In genomic region chr10:42307980-42308686, GRCm38 (mm10) we compare ENCODE assay signal across 8 mouse cellular contexts. TPM values are rescaled to one million over a fixed set of nuclear protein-coding genes. Genes with fewer than 3 reads are reported as not detected.
A peak's percentile ranks its signal among the peaks of the same experiment; 100 is the strongest.
DNase-seq lines count a peak whose midpoint lies in the region; ATAC-seq and TF ChIP-seq lines count a peak whose summit lies in the region.

No protein-coding gene starts in this region.

- TF ChIP-seq POLR2A in bone marrow macrophage, adult 2 months (IDR thresholded peaks at IDR 0.05; ENCODE audit: borderline replicate concordance, low read depth, low read length): no peak

- peaks cover 11% of the 10 kb centered on the region; the same call in 1 of the 2 replicates for H3K36me3 ChIP-seq in heart, embryonic 13.5 days
- no peaks in the 10 kb centered on the region for H3K36me3 ChIP-seq in kidney, postnatal 0 days (ENCODE audit: insufficient read depth, low read length)
- H3K36me3 ChIP-seq in liver, embryonic 11.5 days (ENCODE audit: control insufficient read depth, insufficient read depth, low read length): no peaks in the 10 kb centered on the region
- no peaks in the 10 kb centered on the region for H3K36me3 ChIP-seq in stomach, embryonic 16.5 days (ENCODE audit: control insufficient read depth, insufficient read depth, low read length)

- H3K4me1 ChIP-seq in bone marrow macrophage, adult 2 months (ENCODE audit: control insufficient read depth, insufficient read depth, low read length): no peaks in the 10 kb centered on the region
- H3K4me1 ChIP-seq in heart, embryonic 13.5 days: peaks cover 3% of the 10 kb centered on the region
- H3K4me1 ChIP-seq in kidney, postnatal 0 days (replicated peaks; ENCODE audit: insufficient read depth, low read length): no peaks in the 10 kb centered on the region
- no peaks in the 10 kb centered on the region for H3K4me1 ChIP-seq in liver, embryonic 11.5 days (replicated peaks; ENCODE audit: control insufficient read depth, insufficient read depth, low read length)
- H3K4me1 ChIP-seq in stomach, embryonic 16.5 days (ENCODE audit: control insufficient read depth, insufficient read depth, low read length): no peaks in the 10 kb centered on the region

- H3K9me3 ChIP-seq in heart, embryonic 13.5 days: no peaks in the 10 kb centered on the region
- H3K9me3 ChIP-seq in kidney, postnatal 0 days (replicated peaks; ENCODE audit: low read length): no peaks in the 10 kb centered on the region
- H3K9me3 ChIP-seq in liver, embryonic 11.5 days (ENCODE audit: control insufficient read depth, low read length): no peaks in the 10 kb centered on the region
- H3K9me3 ChIP-seq in stomach, embryonic 16.5 days (replicated peaks; ENCODE audit: control insufficient read depth, low read length): no peaks in the 10 kb centered on the region

- 8% methylated on average over 20 of the region's 20 CpGs for WGBS in heart, embryonic 13.5 days
- 10% methylated on average over 20 of the region's 20 CpGs for WGBS in kidney, postnatal 0 days
- 12% methylated on average over 20 of the region's 20 CpGs for WGBS in liver, embryonic 11.5 days
- WGBS in stomach, embryonic 16.5 days: 10% methylated on average over 20 of the region's 20 CpGs

- H3K9ac ChIP-seq in heart, embryonic 13.5 days: peak overlapping the region; percentile 67
- H3K9ac ChIP-seq in kidney, postnatal 0 days (ENCODE audit: low read depth, low read length): 0 out of 2 replicates have a peak overlapping the region, but pooled peaks have one; percentile 18
- no peak overlapping the region for H3K9ac ChIP-seq in liver, embryonic 11.5 days (ENCODE audit: low read depth, low read length)
- H3K9ac ChIP-seq in stomach, embryonic 16.5 days (ENCODE audit: low read length): peak overlapping the region; percentile 45; the same call in 1 of the 2 replicates

- TF ChIP-seq CTCF in bone marrow macrophage, adult 2 months (IDR thresholded peaks at IDR 0.05; ENCODE audit: low read depth, low read length): peak; percentile 93
- peak; percentile 89 for TF ChIP-seq CTCF in kidney, postnatal 0 days (IDR thresholded peaks at IDR 0.05; ENCODE audit: low read depth)

- H3K27ac ChIP-seq in bone marrow macrophage, adult 2 months (ENCODE audit: insufficient read depth, low read depth, low read length): no peak overlapping the region
- no peak overlapping the region for H3K27ac ChIP-seq in heart, embryonic 13.5 days (replicated peaks)
- no peak overlapping the region for H3K27ac ChIP-seq in kidney, postnatal 0 days
- H3K27ac ChIP-seq in liver, embryonic 11.5 days (ENCODE audit: low read depth, low read length): no peak overlapping the region
- H3K27ac ChIP-seq in stomach, embryonic 16.5 days (ENCODE audit: low read length): no peak overlapping the region

- peak overlapping the region; percentile 74 for H3K4me2 ChIP-seq in heart, embryonic 13.5 days
- peak overlapping the region; percentile 48 for H3K4me2 ChIP-seq in kidney, postnatal 0 days (ENCODE audit: low read length)
- H3K4me2 ChIP-seq in liver, embryonic 11.5 days: peak overlapping the region; percentile 56
- peak overlapping the region; percentile 55 for H3K4me2 ChIP-seq in stomach, embryonic 16.5 days (ENCODE audit: low read depth, low read length)

- DNase-seq in A20 (ENCODE audit: low read depth, low spot score): peak; percentile 50
- peak; percentile 60 for DNase-seq in fibroblast of lung, adult 2 months (ENCODE audit: low read depth)
- peak; percentile 88 for DNase-seq in kidney, postnatal 0 days (ENCODE audit: low spot score)
- peak; percentile 71 for DNase-seq in liver, embryonic 11.5 days (ENCODE audit: low spot score)
- peak; percentile 90 for DNase-seq in neural tube, embryonic 10.5 days (ENCODE audit: extremely low spot score, low spot score)

- no peak; the same call in 1 of the 2 replicates for ATAC-seq in heart, embryonic 13.5 days (ENCODE audit: extremely low read depth, insufficient number of reproducible peaks, low FRiP score, low TSS enrichment)
- 0 out of 2 replicates have a peak, but pooled peaks have one; percentile 31 for ATAC-seq in kidney, postnatal 0 days (replicated peaks; ENCODE audit: low FRiP score, low read depth)
- ATAC-seq in liver, embryonic 11.5 days (replicated peaks; ENCODE audit: low FRiP score): no peak
- ATAC-seq in stomach, embryonic 16.5 days (ENCODE audit: insufficient read depth, low FRiP score): peak; percentile 31; the same call in 1 of the 2 replicates

- H3K27me3 ChIP-seq in heart, embryonic 13.5 days (replicated peaks): peaks cover 17% of the 10 kb centered on the region
- no peaks in the 10 kb centered on the region for H3K27me3 ChIP-seq in kidney, postnatal 0 days (ENCODE audit: insufficient read depth, low read length)
- peaks cover 5% of the 10 kb centered on the region; the same call in 1 of the 2 replicates for H3K27me3 ChIP-seq in liver, embryonic 11.5 days (replicated peaks; ENCODE audit: control insufficient read depth, insufficient read depth, low read length)
- no peaks in the 10 kb centered on the region; the same call in 1 of the 2 replicates for H3K27me3 ChIP-seq in stomach, embryonic 16.5 days (ENCODE audit: control insufficient read depth, insufficient read depth, low read length)

- H3K4me3 ChIP-seq in bone marrow macrophage, adult 2 months (ENCODE audit: insufficient read depth, low read length): no peak overlapping the region
- H3K4me3 ChIP-seq in heart, embryonic 13.5 days: peak overlapping the region; percentile 46
- H3K4me3 ChIP-seq in kidney, postnatal 0 days (replicated peaks; ENCODE audit: low read depth, low read length): peak overlapping the region; percentile 13; the same call in 1 of the 2 replicates
- peak overlapping the region; percentile 24; the same call in 1 of the 2 replicates for H3K4me3 ChIP-seq in liver, embryonic 11.5 days (ENCODE audit: low read depth, low read length)
- H3K4me3 ChIP-seq in stomach, embryonic 16.5 days (replicated peaks; ENCODE audit: low read length): peak overlapping the region; percentile 30; the same call in 1 of the 2 replicates

RNA-seq across cellular contexts. Expression of gene Foxo3, which starts 31.6 kb away (rescaled TPM):
- 34.6 and 39.7 TPM in 2 replicates for polyA plus RNA-seq in bone marrow macrophage, adult 2 months (2012; ENCODE audit: insufficient read depth, insufficient read length, missing spikeins)
- 4.4 and 4.8 TPM in 2 replicates for polyA plus RNA-seq in heart, embryonic 13.5 days (2015; fragmentation: Nextera tagmentation; extraction: Ambion mirVana)
- 8.7 and 9.7 TPM in 2 replicates for polyA plus RNA-seq in kidney, postnatal 0 days (2015; fragmentation: Nextera tagmentation; extraction: Ambion mirVana)
- 11.7 and 12.3 TPM in 2 replicates for polyA plus RNA-seq in liver, embryonic 11.5 days (2014; fragmentation: Nextera tagmentation; extraction: Ambion mirVana)
- polyA plus RNA-seq in stomach, embryonic 16.5 days (2015; fragmentation: Nextera tagmentation; extraction: Ambion mirVana): 7.2 and 7.6 TPM in 2 replicates

Comparison
In these comparisons a context has a peak if more than half of its experiments do, and no peak if none do; other contexts are left out.
1. ATAC-seq: peak in kidney, postnatal 0 days (single experiment) and stomach, embryonic 16.5 days (single experiment); none in heart, embryonic 13.5 days (single experiment) and liver, embryonic 11.5 days (single experiment).
2. Peak in every context shown above with its lines, with median percentiles within 50 percentile points of each other: DNase-seq and H3K4me2 ChIP-seq.